7 mouse cellular contexts compared by ENCODE assay signal in genomic region chr16:59846574-59846973, GRCm38 (mm10).
DNase-seq lines count a peak whose midpoint lies in the region; ATAC-seq and TF ChIP-seq lines count a peak whose summit lies in the region.

No protein-coding gene starts in this region.

- no peak for ATAC-seq in liver, postnatal 0 days

- no peak for TF ChIP-seq EP300 in liver, postnatal 0 days (IDR thresholded peaks at IDR 0.05; ENCODE audit: low read depth)

- peak; percentile 54 for TF ChIP-seq CTCF in liver, postnatal 0 days (IDR thresholded peaks at IDR 0.05; ENCODE audit: low read depth)

- no peaks in the 10 kb centered on the region for H3K9me3 ChIP-seq in embryonic facial prominence, embryonic 10.5 days
- no peaks in the 10 kb centered on the region for H3K9me3 ChIP-seq in liver, postnatal 0 days (ENCODE audit: low read length)

- H3K27me3 ChIP-seq in embryonic facial prominence, embryonic 10.5 days (replicated peaks; ENCODE audit: low read depth, poor library complexity, severe bottlenecking): no peaks in the 10 kb centered on the region
- H3K27me3 ChIP-seq in liver, postnatal 0 days (ENCODE audit: insufficient read depth, low read length): no peaks in the 10 kb centered on the region

- H3K27ac ChIP-seq in embryonic facial prominence, embryonic 10.5 days (replicated peaks): no peak overlapping the region
- no peak overlapping the region for H3K27ac ChIP-seq in liver, postnatal 0 days (ENCODE audit: low read depth)

- WGBS in embryonic facial prominence, embryonic 10.5 days: 14% methylated on average over 3 of the region's 3 CpGs
- 10% methylated on average over 3 of the region's 3 CpGs for WGBS in liver, postnatal 0 days (ENCODE audit: insufficient replicate concordance)

- peak; percentile 2 to 18 for DNase-seq in left cerebral cortex, postnatal 14 days (ENCODE audit: low spot score in 2 of 2)
- no peak for DNase-seq in left cerebral cortex, adult 11 months (ENCODE audit: low spot score)
- DNase-seq in ES-CJ7 (ENCODE audit: low read depth, low spot score): peak; percentile 53
- peak; percentile 58 for DNase-seq in ZHBTc4 (ENCODE audit: low read depth, low spot score)
- DNase-seq in embryonic facial prominence, embryonic 10.5 days (ENCODE audit: low spot score): peak; percentile 52
- no peak for DNase-seq in liver, postnatal 0 days
- DNase-seq in B cell, adult 2 months: no peak

- H3K4me1 ChIP-seq in embryonic facial prominence, embryonic 10.5 days: no peaks in the 10 kb centered on the region
- no peaks in the 10 kb centered on the region for H3K4me1 ChIP-seq in liver, postnatal 0 days (ENCODE audit: insufficient read depth)

- H3K4me2 ChIP-seq in liver, postnatal 0 days (ENCODE audit: low read depth, low read length): no peak overlapping the region

- no peak overlapping the region for H3K4me3 ChIP-seq in embryonic facial prominence, embryonic 10.5 days
- H3K4me3 ChIP-seq in liver, postnatal 0 days (ENCODE audit: low read depth, low read length): no peak overlapping the region

- no peaks in the 10 kb centered on the region for H3K36me3 ChIP-seq in embryonic facial prominence, embryonic 10.5 days (replicated peaks)
- no peaks in the 10 kb centered on the region for H3K36me3 ChIP-seq in liver, postnatal 0 days (replicated peaks; ENCODE audit: insufficient read depth, low read length)

- H3K9ac ChIP-seq in liver, postnatal 0 days (replicated peaks): no peak overlapping the region

- intact Hi-C loops in left cerebral cortex, postnatal 14 days (cut with DNase I): no loop called here

Comparison
In these comparisons a context has a peak if more than half of its experiments do, and no peak if none do; other contexts are left out.
1. DNase-seq: peak in left cerebral cortex, postnatal 14 days (2 of 2), ES-CJ7 (single experiment), ZHBTc4 (single experiment) and embryonic facial prominence, embryonic 10.5 days (single experiment); none in left cerebral cortex, adult 11 months (single experiment), liver, postnatal 0 days (single experiment) and B cell, adult 2 months (0 of 2).